In genomic region chr19:41589026-41589425, GRCm38 (mm10) we compare ENCODE assay signal across 18 mouse cellular contexts.
"Had no signal": no experiment of that assay in that cellular context is flagged by ENCODE, and none has a peak within 500 bp of the region (broad histone marks: within the 10 kb centered on the region; RNA-seq: fewer than 3 reads in every experiment).

No protein-coding gene starts in this region.

- H3K27ac ChIP-seq: kidney, postnatal 0 days; layer of hippocampus, adult 2 months; limb, embryonic 10.5 days; limb, embryonic 13.5 days; liver, embryonic 12.5 days; liver, embryonic 15.5 days; lung, embryonic 15.5 days; midbrain, embryonic 10.5 days; midbrain, embryonic 15.5 days had no signal

- H3K36me3 ChIP-seq: midbrain, embryonic 15.5 days had no signal

- H3K9ac ChIP-seq: limb, embryonic 13.5 days; liver, embryonic 12.5 days; liver, embryonic 15.5 days; lung, embryonic 15.5 days; midbrain, embryonic 15.5 days had no signal

- DNase-seq: kidney, postnatal 25 days; layer of hippocampus, adult 9-11 months; liver; lung, adult 18-20 months; lung, postnatal 10 days; lung, postnatal 36 days; right cerebral cortex, postnatal 4 days; thymus, postnatal 25 days had no signal

- H3K9me3 ChIP-seq: limb, embryonic 10.5 days; limb, embryonic 13.5 days; liver, embryonic 12.5 days; liver, embryonic 15.5 days; lung, embryonic 15.5 days; megakaryocyte, embryonic 14.5 days; midbrain, embryonic 10.5 days; midbrain, embryonic 15.5 days had no signal

- ATAC-seq: liver, embryonic 12.5 days; midbrain, embryonic 15.5 days had no signal

- H3K4me1 ChIP-seq: limb, embryonic 10.5 days; limb, embryonic 13.5 days; liver, embryonic 12.5 days; liver, embryonic 15.5 days; lung, embryonic 15.5 days; midbrain, embryonic 15.5 days had no signal

- H3K27me3 ChIP-seq: limb, embryonic 13.5 days; liver, embryonic 12.5 days; liver, embryonic 15.5 days; lung, embryonic 15.5 days; megakaryocyte, embryonic 14.5 days; midbrain, embryonic 15.5 days had no signal

- H3K4me2 ChIP-seq: limb, embryonic 13.5 days; liver, embryonic 12.5 days; liver, embryonic 15.5 days; lung, embryonic 15.5 days; midbrain, embryonic 15.5 days had no signal

- H3K4me3 ChIP-seq: layer of hippocampus, adult 2 months; limb, embryonic 10.5 days; limb, embryonic 13.5 days; liver, embryonic 12.5 days; liver, embryonic 15.5 days; lung, embryonic 15.5 days; megakaryocyte, embryonic 14.5 days; midbrain, embryonic 10.5 days; midbrain, embryonic 15.5 days had no signal
